Mouse (Mus musculus) ES-Bruce4 (cell line): Measurements from ENCODE around the gene Apon.

Experiments used
- CTCF ChIP-seq: IDR thresholded peaks from one replicate; pipeline ENCODE4 v1.8.1; 2011; ENCODE audit warnings: low read depth, low read length
- EP300 ChIP-seq: IDR thresholded peaks from 2 replicates; pipeline ENCODE4 v1.6.1; 2011; ENCODE audit warnings: low read depth, low read length; ENCODE audit not compliant: insufficient read depth

DNA sequence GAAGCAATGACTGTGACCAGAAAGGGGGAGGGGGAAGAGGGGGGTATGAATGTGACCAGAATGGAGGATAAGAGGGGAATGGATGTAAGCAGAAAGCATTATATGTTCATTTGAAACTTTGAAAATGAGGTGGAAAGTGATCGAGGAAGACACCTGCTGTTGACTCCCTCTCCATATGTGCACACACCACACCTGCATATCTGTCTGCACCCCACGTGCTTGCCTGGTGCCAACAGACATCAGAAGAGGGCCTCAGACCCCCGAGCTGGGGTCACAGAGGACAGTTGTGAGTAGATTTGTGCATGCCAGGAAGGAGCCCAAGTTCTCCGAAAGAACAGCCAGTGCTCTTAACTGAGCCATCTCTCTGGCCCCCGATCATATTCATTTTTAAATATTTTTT, 6.0 kb downstream of the Apon start:
- TF ChIP-seq CTCF (no peak), EP300 (no peak)
